Mouse (Mus musculus) neutrophil, adult 5-6 weeks (primary cell): Measurements from ENCODE around the gene Cd93. TPM values are rescaled to one million over a fixed set of nuclear protein-coding genes. Genes with fewer than 3 reads are reported as not detected.

Source experiments
- ATAC-seq: fragments of 151-379, 151-347 bp; 2 replicates; pipeline ENCODE4 v1.8.0; 2017; ENCODE audit warnings: mild to moderate bottlenecking, moderate TSS enrichment; ENCODE audit not compliant: insufficient number of reproducible peaks, poor library complexity, low FRiP score, severe bottlenecking; ENCODE audit errors: extremely low read depth
- total RNA-seq: library from RNA; stranded (forward); fragments of 200-1000 nt; gene quantifications from 2 replicates; pipeline ENCODE4 v1.2.3, GENCODE M21; 2017

The Cd93 gene
- total RNA-seq, 1 experiment from 2014 or later: 15.7 TPM

DNA sequence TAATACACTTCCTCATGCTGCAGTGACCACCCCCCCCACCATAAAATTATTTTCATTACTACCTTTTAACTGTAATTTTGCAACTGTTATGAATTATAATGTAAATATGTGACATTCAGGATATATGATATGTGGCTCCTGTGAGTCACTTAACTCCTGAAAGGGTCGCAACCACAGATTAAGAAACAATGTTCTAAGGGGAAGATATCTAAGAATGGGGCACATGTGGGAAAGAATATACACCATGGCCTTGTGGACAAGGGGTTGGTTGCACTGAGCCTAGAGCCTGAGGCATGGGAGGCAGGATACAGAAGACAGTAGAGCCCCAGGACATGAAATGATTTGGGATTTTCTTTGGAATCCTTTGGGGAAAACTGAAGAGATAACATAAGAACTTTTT, 2.3 kb upstream of the Cd93 start:
- ATAC-seq: no peak

DNA sequence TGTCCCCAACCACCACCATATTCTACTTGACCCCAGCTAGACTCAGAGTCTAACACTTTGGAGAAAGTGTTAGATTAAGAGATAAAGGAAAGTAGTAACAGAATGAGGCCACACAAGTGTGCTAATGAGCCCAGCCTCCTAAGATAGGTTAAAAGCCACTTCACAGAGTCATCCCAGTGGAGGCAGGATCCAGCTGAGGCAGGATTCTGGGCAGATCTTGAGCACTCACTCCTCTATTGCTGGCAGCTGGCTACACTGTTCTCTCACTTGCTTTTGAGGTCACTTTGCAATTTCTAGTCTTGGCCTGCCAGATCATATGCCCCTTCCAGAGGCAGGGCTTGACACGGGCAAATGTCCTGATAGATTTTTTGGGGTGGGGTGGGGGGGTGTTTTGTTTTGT, 1.1 kb upstream of the Cd93 start:
- ATAC-seq: no peak

DNA sequence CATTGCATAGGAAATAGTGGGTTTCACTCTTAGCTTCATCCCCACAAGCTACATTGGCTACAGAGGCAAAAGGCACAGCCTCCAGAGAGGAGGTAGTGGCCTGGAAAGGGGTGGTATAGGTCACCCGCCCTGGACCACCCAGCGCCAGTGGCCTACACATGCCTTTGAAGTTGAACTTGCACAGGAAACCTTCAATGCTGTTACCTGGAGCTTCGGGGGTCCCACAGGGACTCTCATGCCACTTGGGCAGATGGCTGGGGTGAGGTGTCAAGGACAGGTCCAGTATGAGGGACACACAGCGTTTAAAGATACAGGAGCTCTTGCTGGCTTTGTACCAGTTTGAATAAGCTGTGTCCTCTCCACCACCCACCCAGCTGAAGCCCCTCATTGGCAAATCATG, 653 bp downstream of the Cd93 start:
- ATAC-seq: no peak

GRCm38 (mm10) chr2:148442172-148442571, 1.2 kb downstream of the Cd93 start:
- no peak for ATAC-seq

DNA sequence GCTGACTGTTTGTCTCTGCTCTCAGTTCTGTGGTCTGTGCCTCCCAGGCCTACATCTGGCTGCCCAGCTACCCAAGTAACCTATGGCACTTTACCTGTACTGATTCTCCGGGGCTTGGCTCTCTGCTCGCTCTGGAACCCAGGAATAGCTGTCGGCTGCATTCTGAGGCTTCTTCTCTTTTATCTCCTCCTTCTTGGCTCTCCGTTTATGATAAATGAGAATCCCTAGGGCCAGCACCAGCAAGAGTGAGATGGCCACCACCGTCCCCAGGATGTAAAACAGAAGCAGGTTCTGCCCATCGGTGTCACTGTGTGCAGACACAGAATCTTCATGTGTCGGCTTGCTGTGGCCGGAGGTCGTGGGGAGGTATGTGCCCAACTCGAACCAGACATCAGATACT, 1.9 kb downstream of the Cd93 start:
- ATAC-seq: 0 out of 2 replicates have a peak, but pooled peaks have one; percentile 8

GRCm38 (mm10) chr2:148439691-148440276, 3.6 kb downstream of the Cd93 start:
- no peak for ATAC-seq

- no peak for ATAC-seq
Observed at GRCm38 (mm10) chr2:148436285-148436684, 7.1 kb downstream of the Cd93 start.

- ATAC-seq: no peak
Observed at GRCm38 (mm10) chr2:148432346-148432745, 11.0 kb downstream of the Cd93 start.

GRCm38 (mm10) chr2:148430941-148431340, 12.4 kb downstream of the Cd93 start:
- no peak for ATAC-seq

DNA sequence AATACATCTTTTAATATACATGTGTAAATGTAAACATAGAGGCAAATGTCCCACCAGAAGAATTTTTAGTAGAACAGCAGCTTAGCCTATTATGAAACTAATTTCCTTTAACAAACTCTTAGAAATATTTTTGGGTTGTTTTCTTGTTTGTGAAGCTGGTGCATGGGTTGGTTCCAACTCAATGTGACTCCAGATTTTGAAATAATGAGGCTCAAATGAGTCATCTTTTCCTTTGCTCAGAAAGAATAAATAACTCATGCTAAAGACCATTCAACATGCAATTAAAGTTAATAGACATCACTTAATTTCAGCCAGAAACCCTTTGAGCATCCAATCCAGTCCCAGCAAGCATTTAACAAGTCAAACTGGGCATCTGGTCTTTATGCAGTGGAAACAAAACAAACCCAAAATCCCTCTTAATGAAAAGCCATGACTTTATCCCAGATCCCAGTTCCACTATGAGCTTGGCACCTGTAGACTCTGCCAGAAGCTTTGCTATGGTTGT, 14.3 kb downstream of the Cd93 start:
- no peak for ATAC-seq

DNA sequence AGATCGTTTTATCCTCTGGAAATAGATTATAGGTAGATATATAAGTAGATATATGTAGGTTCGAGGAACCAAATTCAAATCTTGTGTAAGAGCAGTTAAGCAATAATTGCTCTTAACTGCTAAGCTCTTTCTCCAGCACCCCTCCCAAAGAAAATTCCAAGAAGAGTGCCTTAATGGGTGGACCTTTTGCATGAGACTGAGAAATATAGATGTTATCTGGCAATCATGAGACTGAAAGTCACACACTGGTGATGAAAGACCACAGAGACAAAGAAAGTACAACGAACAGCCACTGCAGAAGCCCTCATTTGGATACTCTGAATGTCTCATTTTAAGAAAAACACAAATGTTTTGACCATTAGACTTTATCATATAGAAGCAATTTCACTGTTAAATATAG, 14.8 kb downstream of the Cd93 start:
- ATAC-seq: no peak

DNA sequence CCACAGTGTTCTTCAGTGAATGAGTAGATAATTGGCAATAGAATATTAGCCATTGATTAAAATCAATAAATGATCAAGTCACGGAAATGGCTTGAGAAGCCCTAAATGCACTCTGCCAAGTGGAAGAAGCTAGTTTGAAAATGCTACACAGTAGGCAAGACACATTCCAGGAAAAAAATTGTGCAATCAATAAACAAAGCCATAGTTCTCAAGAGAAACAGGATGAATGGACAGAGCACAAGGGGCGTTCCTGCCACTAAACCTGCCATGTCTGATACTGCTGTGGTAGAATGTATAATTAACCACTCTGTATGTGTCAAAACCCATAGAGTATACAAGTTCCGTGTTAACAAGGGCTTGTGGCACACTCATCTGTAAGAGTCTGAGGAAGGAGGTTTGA, 15.8 kb downstream of the Cd93 start:
- ATAC-seq: no peak

- ATAC-seq: peak; percentile 72
Observed at GRCm38 (mm10) chr2:148425709-148426382, 17.5 kb downstream of the Cd93 start.

DNA sequence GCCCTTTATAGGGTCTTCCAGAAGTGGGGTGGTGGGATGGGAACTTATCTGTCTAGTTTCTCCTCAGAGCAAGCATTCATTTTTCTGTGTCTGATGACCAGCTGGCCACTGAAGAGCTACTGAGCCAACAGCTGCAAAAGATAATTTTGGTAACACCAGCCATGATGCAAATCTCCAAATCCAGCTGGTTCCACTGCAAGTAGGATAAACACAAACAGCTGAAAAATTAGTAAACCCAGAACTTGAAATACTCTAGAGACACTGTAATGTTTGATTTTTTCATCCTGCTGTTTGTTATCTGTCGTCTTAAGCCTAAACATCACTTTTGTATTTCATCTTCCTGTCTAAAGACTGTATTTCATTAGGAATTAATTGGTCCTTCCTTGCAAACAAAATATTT, 21.7 kb downstream of the Cd93 start:
- ATAC-seq: no peak

- ATAC-seq: no peak
Observed at GRCm38 (mm10) chr2:148421112-148421511, 22.3 kb downstream of the Cd93 start.

DNA sequence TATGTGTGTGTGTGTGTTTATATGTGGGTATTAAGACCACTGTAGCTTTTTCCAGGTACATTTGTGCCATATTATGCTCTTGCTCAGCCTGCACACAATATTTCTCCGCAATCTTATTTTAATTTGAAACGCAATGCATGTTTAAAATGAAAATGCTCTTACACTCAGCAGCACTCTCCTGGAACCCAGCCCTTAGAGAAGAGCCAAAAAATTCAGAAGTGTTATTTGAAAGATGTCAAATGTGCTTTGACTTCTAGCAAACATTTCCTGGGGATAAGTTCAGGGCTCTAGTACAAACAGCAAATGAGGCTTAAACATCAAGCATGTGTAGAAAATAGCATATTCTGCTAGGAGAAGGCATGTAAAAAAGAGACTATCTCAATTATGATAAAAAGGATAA, 23.6 kb downstream of the Cd93 start:
- ATAC-seq: no peak

DNA sequence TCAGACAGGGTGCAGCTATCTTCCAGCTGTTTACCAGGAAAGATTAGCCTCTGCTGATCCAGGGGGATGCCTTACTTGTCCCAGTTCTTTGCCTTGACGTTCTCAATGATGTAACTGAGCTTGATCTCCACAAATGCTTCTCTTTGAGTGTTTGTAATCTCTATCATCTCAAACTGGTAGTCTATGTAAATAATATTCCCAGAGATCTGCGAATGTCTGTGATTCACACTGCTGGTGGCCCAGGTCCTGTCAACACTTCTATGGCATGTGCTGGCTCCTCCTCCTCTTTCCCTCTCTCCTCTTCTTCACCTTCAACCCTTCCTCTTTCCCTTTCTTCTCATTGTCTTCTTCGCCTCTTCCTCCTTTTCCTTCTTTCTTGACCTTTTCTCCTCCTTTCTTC, 24.2 kb downstream of the Cd93 start:
- no peak for ATAC-seq

DNA sequence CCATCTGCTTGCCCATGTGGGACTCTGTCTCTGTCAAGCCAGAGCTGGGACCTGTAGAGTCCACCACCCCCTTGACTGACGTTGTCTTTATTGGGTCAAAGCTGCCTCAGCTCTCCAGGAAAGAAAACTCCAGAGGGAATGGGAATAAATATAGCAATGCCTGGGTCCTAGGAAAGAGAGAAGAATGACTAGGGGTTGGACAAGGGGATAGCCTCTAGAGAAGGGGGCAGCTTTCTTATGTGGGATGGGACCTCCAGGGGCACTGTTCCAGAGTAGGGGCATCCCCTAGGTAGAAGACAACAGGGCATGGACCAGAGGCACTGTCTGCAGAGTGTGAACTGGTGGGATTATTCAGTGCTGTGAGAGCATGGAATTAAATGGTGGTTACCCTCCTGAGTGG, 33.5 kb downstream of the Cd93 start:
- no peak for ATAC-seq

GRCm38 (mm10) chr2:148409141-148409540, 34.2 kb downstream of the Cd93 start:
- peak; percentile 77 for ATAC-seq

GRCm38 (mm10) chr2:148408761-148409120, 34.6 kb downstream of the Cd93 start:
- no peak for ATAC-seq
